Mouse (Mus musculus): ENCODE data around the gene Fgfr2. TPM values are rescaled to one million over a fixed set of nuclear protein-coding genes. Genes with fewer than 3 reads are reported as not detected.
A peak's percentile ranks its signal among the peaks of the same experiment; 100 is the strongest.

The Fgfr2 gene
- total RNA-seq, 2 experiments from 2014 or later = 1.5 to 1.7 TPM

DNA sequence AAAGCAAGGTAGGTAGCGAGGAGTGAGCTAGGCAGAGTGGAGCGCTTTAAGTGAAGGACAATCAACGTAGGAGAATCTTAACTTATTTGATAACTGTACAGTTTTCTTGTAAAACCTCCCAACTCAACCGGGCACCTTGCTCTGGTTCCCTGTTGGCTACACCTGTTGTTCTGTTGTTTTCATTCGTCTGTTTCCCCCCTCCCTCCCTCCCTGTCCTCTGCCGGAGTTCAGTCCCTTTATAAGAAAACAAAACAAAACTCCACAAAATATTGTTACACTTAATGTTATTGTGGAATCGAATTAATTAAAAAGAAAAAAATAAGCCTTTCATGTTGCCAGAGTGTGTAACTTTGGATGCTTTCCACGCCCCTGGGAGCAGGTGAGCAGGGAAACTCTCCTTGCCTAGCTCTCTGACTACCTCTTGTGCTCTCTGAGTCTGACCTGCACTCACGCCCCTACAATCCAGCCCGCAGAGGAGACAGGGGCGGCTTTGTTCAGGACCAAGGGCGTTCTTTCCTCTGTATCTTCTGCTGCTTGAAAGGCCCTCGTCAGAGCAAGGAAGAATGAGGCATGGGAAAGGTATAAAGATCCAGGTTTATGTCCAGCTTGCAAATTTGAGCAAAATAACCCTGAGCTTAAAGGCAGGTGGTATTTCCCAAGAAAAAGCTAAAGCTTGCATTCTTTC is 1577.3 kb downstream of the Fgfr2 start:
- intact Hi-C loops (cut with DNase I) = loop anchor here (10.0 kb wide), 1 partner anchor 199 kb away; no protein-coding TSS in a partner anchor

DNA sequence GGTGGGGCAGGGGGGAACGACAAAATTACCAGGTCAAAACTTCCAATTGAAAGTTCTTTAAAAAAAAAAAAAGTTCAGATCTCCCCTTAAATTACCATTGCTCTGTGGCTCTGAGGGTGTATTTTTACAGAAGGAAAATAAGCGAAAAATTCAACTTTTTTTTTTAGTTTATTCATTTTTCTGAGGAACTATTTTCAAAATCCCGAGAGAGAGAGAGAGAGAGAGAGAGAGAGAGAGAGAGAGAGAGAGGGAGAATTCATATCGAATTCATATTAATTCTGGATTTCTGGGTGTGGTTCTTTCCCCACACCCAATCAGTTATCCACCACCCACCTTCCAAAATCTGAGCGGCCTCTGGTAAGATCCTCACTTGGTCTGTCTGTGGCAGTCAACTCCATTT is 1578.3 kb downstream of the Fgfr2 start:
- intact Hi-C loops (cut with DNase I) = loop anchor here (1.0 to 10.0 kb wide), 4 partner anchors 10 to 667 kb away; partner anchors contain the start of gene 2310057M21Rik
- no peak for DNase-seq

More for the DNA sequence above, 1577.3 kb downstream of the Fgfr2 start:
- DNase-seq = no peak

DNA sequence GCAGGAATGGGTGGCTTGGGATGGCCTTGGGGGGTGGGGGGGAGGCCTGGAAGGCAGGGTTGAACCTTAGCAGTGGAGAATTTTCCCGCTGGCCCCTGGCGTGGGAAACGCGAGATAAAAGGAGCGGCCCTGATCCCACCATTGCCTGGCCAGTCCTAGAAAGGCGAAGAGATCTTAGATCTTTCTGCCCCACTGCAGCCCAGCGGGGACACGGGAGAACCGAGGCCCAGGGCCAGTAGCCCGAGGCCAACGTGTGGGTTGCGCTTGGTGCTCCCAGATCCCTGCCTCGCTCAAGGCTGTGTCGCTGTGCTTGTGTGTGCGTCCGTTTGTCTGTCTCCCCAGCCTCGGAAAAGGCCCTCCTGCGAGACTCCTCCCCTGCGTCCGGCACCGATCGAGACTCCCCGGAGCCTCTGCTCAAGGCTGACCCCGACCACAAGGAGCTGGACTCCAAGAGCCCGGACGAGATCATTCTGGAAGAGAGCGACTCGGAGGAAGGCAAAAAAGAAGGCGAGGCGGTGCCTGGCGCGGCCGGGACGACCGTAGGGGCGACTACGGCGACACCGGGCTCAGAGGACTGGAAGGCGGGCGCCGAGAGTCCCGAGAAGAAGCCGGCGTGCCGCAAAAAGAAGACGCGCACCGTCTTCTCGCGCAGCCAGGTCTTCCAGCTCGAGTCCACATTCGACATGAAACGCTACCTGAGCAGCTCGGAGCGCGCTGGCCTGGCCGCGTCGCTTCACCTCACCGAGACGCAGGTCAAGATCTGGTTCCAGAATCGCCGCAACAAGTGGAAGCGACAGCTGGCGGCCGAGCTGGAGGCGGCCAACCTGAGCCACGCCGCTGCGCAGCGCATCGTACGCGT is 1579.3 kb downstream of the Fgfr2 start:
- peak; percentile 18 to 41 for DNase-seq
- intact Hi-C loops (cut with DNase I) = loop anchor here (1.0 to 10.0 kb wide), 4 partner anchors 11 to 668 kb away; partner anchors contain the start of gene 2310057M21Rik

DNA sequence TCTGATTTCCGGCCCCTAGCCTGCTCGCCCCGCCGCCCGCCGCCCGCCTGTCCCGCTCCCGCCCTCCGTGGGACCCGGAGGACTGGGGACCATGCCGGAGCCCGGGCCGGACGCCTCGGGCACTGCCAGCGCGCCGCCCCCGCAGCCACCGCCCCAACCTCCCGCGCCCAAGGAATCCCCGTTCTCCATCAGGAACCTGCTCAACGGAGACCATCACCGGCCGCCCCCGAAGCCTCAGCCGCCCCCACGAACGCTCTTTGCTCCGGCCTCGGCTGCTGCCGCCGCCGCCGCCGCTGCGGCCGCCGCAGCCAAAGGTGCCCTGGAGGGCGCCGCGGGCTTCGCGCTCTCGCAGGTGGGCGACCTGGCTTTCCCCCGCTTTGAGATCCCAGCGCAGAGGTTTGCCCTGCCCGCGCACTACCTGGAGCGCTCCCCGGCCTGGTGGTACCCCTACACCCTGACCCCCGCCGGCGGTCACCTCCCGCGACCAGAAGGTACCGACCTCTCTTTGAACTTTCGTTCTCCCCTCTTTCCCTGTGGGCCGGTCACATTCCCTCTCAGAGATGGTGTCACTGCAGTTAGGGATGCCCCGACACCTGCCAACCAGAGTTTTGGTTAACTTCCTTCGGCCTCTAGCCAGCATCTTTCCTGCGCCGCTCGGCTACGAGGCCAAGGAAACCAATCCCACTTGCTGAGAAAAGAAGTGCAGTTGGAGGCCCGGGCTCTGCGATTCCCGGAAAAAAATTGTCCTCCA is 1580.1 kb downstream of the Fgfr2 start:
- intact Hi-C loops (cut with DNase I) = loop anchor here (5.0 to 10.0 kb wide), 3 partner anchors 181 to 669 kb away; partner anchors contain the start of gene 2310057M21Rik
- DNase-seq = peak; percentile 12 to 21

DNA sequence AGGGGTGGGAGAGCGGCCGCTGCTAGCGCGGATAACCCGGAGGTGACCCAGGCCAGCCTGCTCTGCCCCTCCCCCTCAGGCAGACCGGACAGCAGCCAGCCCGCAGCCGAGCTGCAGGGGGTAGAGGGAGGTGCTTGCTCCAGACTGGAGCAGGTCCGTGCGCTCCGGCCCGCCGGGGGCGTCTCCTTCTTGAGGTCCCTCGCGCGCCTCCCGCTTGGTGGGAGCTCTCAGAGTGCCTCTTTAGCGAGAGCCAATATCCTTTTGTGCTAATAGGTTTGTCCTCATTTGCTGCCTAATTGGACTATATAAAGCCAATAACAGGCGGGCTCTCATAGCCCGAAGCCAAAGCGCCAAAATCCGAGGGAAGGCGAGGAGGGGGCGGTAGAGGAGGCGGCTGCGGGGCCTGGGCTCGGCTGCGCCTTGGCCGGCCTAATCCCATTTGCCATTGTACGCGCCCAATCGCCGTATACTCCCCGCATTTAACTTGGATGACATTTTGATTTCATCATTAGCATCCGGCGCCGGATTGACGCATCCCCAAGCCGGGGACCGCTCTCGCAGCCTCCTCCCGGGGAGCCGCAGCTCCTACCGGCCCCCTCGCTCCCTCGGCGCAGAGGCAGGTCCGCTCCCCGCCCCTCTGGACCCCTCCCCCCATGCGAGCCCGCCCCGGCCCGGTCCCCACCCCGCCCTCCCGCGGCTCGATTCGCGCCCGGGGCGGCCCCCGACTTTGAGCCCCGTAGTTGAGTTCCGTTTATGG is 1580.9 kb downstream of the Fgfr2 start, which contains the start of gene Hmx3:
Gene Hmx3, plus strand, starts transcription at position 753 of the 757 bp plus-strand sequence.
- DNase-seq = peak in 1 of 2 experiments; percentile 20

GRCm38 (mm10) chr7:131541184-131542114 is 1581.7 kb downstream of the Fgfr2 start:
- intact Hi-C loops (cut with DNase I) = loop anchor here (2.0 to 10.0 kb wide), 4 partner anchors 179 to 1011 kb away; partner anchors contain the start of gene 2310057M21Rik
- peak in 1 of 2 experiments; percentile 6 for DNase-seq

More for the DNA sequence above, 1580.9 kb downstream of the Fgfr2 start, which contains the start of gene Hmx3:
- intact Hi-C loops (cut with DNase I) = loop anchor here (5.0 to 10.0 kb wide), 3 partner anchors 180 to 670 kb away; partner anchors contain the start of gene 2310057M21Rik

DNA sequence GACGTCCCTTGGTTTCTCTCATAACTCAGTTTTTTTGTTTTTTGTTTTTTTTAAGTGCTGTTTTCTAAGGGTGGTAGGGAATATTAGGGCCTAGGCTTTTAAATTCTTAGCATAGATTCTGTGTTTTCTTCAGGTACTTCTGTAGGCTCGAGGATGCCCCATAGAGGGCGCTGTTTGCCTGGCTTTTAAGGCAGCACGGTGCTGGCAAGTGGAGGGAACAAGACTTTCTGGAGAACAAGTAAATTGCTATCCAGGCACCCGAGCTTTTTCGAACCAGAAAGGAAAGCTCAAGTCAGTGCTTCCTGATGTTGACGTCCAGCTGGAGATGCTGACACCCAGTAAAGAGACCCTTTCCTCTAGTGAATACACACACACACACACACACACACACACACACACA is 1583.2 kb downstream of the Fgfr2 start:
- intact Hi-C loops (cut with DNase I) = loop anchor here (1.0 to 10.0 kb wide), 5 partner anchors 178 to 1013 kb away; partner anchors contain the start of gene 2310057M21Rik

GRCm38 (mm10) chr7:131503739-131504138 is 1619.4 kb downstream of the Fgfr2 start:
- intact Hi-C loops (cut with DNase I) = no loop called here

More for the DNA sequence above, 1583.2 kb downstream of the Fgfr2 start:
- DNase-seq = peak; percentile 79 to 85

DNA sequence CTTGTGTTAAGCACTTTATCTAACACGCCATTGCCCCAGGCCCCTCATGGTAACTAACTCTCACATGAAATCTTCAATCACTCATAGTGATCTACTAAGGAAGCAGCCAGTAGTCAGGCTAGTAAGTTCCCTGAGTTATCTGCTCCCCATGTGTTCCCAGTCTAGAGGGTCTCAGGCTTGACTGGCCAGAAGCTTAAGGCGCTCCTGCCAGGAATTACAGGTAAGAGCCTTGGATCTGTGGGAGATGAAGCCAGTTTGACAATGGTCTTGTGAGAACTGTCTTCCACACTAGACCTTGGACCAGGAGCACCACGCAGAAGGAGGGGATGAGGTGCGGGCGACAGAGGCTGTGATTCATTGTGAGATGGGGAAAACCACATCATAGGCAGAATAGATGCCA is 1644.7 kb downstream of the Fgfr2 start:
- no peak for DNase-seq
- intact Hi-C loops (cut with DNase I) = no loop called here

More at GRCm38 (mm10) chr7:131503739-131504138, 1619.4 kb downstream of the Fgfr2 start:
- no peak for DNase-seq

GRCm38 (mm10) chr7:131477140-131477539 is 1646.0 kb downstream of the Fgfr2 start:
- intact Hi-C loops (cut with DNase I) = no loop called here
- DNase-seq = no peak

DNA sequence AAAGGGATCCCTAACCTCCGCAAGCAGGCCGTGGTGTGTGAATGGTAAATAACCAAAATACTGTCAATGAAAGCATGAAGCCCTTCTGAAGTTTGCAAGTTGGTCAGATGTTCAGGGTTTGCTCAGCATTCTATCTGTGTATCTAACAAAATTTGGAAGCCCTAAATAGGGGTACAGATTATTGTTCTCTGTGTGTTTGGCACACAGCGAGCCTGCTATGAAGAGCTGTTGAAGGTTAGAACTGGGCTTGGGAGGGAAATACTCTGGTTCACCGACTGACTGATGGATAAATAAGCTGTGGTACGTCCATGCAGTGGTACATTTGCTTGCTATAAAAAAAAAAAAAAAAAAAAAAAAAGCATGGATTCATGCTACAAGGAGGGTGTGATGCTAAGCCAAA is 1651.6 kb downstream of the Fgfr2 start:
- intact Hi-C loops (cut with DNase I) = no loop called here
- DNase-seq = no peak

- DNase-seq = no peak
- intact Hi-C loops (cut with DNase I) = no loop called here
Measured at GRCm38 (mm10) chr7:131469506-131469905, 1653.6 kb downstream of the Fgfr2 start.

- intact Hi-C loops (cut with DNase I) = no loop called here
Measured at GRCm38 (mm10) chr7:131467312-131467711, 1655.8 kb downstream of the Fgfr2 start.

DNA sequence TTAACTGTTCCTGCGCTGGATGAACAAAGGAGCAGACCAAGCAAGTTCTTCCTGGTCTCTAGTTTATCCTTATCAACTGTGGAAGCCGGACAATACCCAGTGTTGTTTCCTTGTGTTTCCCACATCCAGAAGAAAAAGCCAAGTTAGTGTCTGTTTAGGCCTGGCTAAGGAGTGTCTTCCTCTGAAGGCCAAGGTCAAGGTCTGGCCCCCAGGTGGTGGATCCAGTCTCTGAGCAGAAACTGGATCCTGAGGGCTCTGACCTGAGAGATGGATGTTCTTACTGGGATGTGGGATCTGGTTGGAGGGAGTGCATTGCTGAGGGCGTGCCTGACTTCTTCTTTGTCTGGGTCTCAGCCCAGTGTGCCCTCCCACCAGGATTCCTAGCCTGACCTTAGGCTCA is 1657.4 kb downstream of the Fgfr2 start:
- intact Hi-C loops (cut with DNase I) = no loop called here
- no peak for DNase-seq

More at GRCm38 (mm10) chr7:131467312-131467711, 1655.8 kb downstream of the Fgfr2 start:
- no peak for DNase-seq

- intact Hi-C loops (cut with DNase I) = no loop called here
- DNase-seq = no peak
Measured at GRCm38 (mm10) chr7:131465117-131465601, 1658.0 kb downstream of the Fgfr2 start.

GRCm38 (mm10) chr7:131456714-131457113 is 1666.4 kb downstream of the Fgfr2 start:
- DNase-seq = no peak
- intact Hi-C loops (cut with DNase I) = no loop called here

DNA sequence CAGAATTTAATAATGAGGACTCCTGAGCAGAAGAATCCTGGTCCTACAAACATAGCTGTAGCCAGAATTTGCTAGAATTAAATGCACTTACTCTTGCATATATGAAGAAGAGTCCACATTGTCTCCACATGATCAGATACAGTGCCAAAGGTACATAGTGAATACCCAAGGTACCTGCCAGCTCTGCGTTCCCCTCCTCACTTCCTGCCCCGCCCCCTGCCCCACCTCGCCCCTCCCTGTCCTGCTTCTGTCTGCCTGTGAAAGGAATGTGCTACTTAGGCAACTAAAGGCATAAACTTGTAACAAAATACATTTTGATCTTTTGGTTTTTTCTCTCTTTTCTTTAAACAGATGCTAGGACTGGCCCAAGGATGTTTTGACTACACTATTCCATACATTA is 1686.1 kb downstream of the Fgfr2 start:
- intact Hi-C loops (cut with DNase I) = no loop called here
- no peak for DNase-seq

- intact Hi-C loops (cut with DNase I) = no loop called here
- DNase-seq = no peak
Measured at GRCm38 (mm10) chr7:131434276-131434675, 1688.9 kb downstream of the Fgfr2 start.
